Mouse (Mus musculus): Measurements from ENCODE around the gene Rnf144b.

DNA sequence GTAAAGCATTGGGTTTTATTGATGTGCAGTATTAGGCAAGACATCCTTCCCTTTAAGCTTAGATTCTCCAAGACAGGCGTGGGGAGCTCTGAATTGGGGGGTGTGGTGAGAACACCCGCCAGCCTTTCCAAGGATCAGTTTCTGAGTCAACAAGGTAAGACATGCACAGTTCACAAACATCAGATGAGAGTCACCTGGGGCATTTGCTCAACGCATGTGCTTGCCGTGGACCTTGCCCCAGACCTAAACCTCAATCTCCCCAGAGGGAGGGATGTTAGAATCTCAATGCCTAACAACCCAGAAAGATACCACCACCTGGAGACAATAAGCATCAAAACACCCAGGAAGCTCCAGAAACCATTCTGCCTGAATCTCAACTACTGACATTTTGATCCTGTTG lies 47.6 kb downstream of the Rnf144b start:
- TF ChIP-seq CTCF (IDR thresholded peaks at IDR 0.05; ENCODE audit: extremely low read depth, insufficient read depth, low read length) (no peak), POLR2A (IDR thresholded peaks at IDR 0.05; ENCODE audit: extremely low read depth, insufficient read depth, low read length) (no peak)
